Mouse (Mus musculus) adrenal gland, postnatal 10 days (tissue): ENCODE data around the gene Adam15. TPM values are rescaled to one million over a fixed set of nuclear protein-coding genes. Genes with fewer than 3 reads are reported as not detected.
A peak's percentile ranks its signal among the peaks of the same experiment; 100 is the strongest.

Experiments
- DNase-seq: peaks from one replicate; pipeline ENCODE4 v3.0.0; 2021; ENCODE audit warnings: mixed read lengths
- total RNA-seq, 2 experiments: library from RNA; stranded (reverse); gene quantifications; 2 replicates each; pipeline ENCODE4 v1.2.3; 2021

Gene Adam15
- total RNA-seq, 2 experiments from 2014 or later: 62.8 to 68.9 TPM

GRCm38 (mm10) chr3:89322514-89323165 is 27.2 kb downstream of the Adam15 start, which contains the start of gene Efna3:
Gene Efna3, minus strand, starts transcription at chr3:89322965.
- DNase-seq: peak; percentile 82

- no peak for DNase-seq
Observed at GRCm38 (mm10) chr3:89322131-89322500, 27.7 kb downstream of the Adam15 start.

GRCm38 (mm10) chr3:89321183-89322130 is 28.3 kb downstream of the Adam15 start:
- DNase-seq: no peak

GRCm38 (mm10) chr3:89320581-89321182 is 29.1 kb downstream of the Adam15 start:
- DNase-seq: no peak

- DNase-seq: no peak
Observed at GRCm38 (mm10) chr3:89319591-89320350, 30.0 kb downstream of the Adam15 start.

- no peak for DNase-seq
Observed at GRCm38 (mm10) chr3:89318971-89319590, 30.7 kb downstream of the Adam15 start.

GRCm38 (mm10) chr3:89318316-89318715 is 31.5 kb downstream of the Adam15 start:
- DNase-seq: no peak

GRCm38 (mm10) chr3:89317246-89317645 is 32.5 kb downstream of the Adam15 start:
- no peak for DNase-seq

GRCm38 (mm10) chr3:89316833-89317232 is 33.0 kb downstream of the Adam15 start:
- DNase-seq: peak; percentile 90

- DNase-seq: no peak
Observed at GRCm38 (mm10) chr3:89315930-89316831, 33.6 kb downstream of the Adam15 start.

GRCm38 (mm10) chr3:89315195-89315929 is 34.4 kb downstream of the Adam15 start:
- peak; percentile 88 for DNase-seq

- no peak for DNase-seq
Observed at GRCm38 (mm10) chr3:89314791-89315190, 35.0 kb downstream of the Adam15 start.

- DNase-seq: no peak
Observed at GRCm38 (mm10) chr3:89314340-89314739, 35.5 kb downstream of the Adam15 start.

- DNase-seq: peak; percentile 83
Observed at GRCm38 (mm10) chr3:89308089-89308488, 41.7 kb downstream of the Adam15 start.

GRCm38 (mm10) chr3:89305551-89306325 is 44.1 kb downstream of the Adam15 start:
- peak; percentile 42 for DNase-seq

- no peak for DNase-seq
Observed at GRCm38 (mm10) chr3:89305105-89305504, 44.7 kb downstream of the Adam15 start.

GRCm38 (mm10) chr3:89304440-89304839 is 45.4 kb downstream of the Adam15 start:
- no peak for DNase-seq

- DNase-seq: no peak
Observed at GRCm38 (mm10) chr3:89300514-89300913, 49.3 kb downstream of the Adam15 start.

- DNase-seq: no peak
Observed at GRCm38 (mm10) chr3:89300071-89300470, 49.7 kb downstream of the Adam15 start.
